Mouse (Mus musculus) heart, postnatal 4 days (tissue): ENCODE data around the gene Olfr194. TPM values are rescaled to one million over a fixed set of nuclear protein-coding genes. Genes with fewer than 3 reads are reported as not detected.
"Not testable (repeated sequence)": the region's sequence is repeated elsewhere in the genome, so short reads cannot be mapped to it uniquely, and the experiment has no call there.

Experiments used
- DNase-seq: peaks from one replicate; pipeline ENCODE4 v3.0.0; 2021
- total RNA-seq, 2 experiments: library from RNA; stranded (reverse); gene quantifications; 2 replicates each; pipeline ENCODE4 v1.2.3; 2021

The Olfr194 gene
- not detected for total RNA-seq

- no peak for DNase-seq
These were observed at the start of gene Olfr194 for GRCm38 (mm10) chr16:59120969-59121368. Gene Olfr194 (minus strand): TSS chr16:59121069.

DNA sequence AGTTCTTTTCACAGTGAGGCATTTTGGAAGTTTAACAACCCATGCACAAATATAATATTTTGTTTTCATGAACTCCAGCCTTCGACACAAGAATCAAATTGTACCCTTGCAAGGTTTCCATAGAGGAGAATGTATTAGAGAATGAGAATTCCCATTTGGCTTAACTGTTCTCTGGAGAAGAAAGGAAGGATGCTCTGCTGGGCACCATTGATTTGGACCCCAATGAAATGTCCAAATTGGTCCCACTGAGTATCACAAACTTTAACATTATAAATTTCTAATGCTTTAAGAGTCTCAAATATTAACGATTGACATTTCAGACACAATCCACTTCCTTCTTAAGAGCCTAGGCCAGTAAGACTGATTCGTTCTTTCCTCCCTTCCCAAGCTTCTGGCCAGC lies 49.5 kb upstream of the Olfr194 start, which contains the start of gene Olfr196:
Olfr196 (minus strand) TSS at position 101 of the 400 bp plus-strand sequence.
- no peak for DNase-seq

GRCm38 (mm10) chr16:59151996-59152395 lies 31.1 kb upstream of the Olfr194 start:
- no peak for DNase-seq

- no peak for DNase-seq
These were observed 25.9 kb upstream of the Olfr194 start, which contains the start of gene Olfr195 for GRCm38 (mm10) chr16:59146746-59147145. Gene Olfr195 (plus strand): TSS chr16:59147046.

DNA sequence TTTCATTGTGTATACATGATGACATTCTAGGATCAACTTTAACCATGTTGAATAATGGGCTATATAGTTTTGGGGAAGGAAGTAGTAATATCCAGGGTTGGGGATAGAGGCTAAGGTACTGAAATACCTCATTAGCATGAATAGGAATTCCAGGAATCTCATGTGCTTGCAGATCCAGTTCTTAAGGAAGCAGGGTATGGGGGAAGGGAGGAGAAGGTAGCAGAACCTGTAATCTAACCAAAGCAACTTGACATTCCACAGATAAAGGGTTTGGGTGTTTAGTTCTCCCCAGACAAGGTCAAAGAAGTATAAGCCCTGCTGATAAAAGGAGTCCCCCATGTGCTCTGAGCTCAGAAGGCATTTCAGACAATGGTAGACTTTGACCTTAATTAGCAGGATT lies 20.2 kb upstream of the Olfr194 start:
- no peak for DNase-seq

- DNase-seq, result no peak
These were observed 9.9 kb upstream of the Olfr194 start for GRCm38 (mm10) chr16:59130740-59131139.

DNA sequence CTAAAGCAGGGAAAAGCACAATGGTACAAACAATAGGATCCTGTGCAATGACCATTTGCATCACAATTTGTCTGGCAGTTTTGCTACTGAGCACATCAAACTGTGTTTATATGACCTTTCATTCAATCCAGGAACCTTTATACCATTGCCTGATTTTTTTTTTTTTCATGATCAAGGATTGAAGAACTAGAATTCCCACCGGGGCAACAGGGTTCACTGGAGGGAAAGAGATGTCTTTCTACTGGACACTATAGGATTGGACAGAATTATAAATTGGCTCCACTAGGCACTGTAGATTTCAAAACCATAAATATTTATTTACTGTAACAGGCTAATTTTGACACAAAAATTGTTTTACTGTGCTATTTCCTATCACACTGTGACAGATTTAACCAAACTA lies 9.1 kb downstream of the Olfr194 start, which contains the start of gene Olfr193:
Olfr193 (minus strand) TSS at position 101 of the 400 bp plus-strand sequence.
- DNase-seq, result no peak

GRCm38 (mm10) chr16:59108522-59108921 lies 12.3 kb downstream of the Olfr194 start:
- not testable (repeated sequence) for DNase-seq

- DNase-seq, result no peak
These were observed 15.6 kb downstream of the Olfr194 start for GRCm38 (mm10) chr16:59105312-59105711.

DNA sequence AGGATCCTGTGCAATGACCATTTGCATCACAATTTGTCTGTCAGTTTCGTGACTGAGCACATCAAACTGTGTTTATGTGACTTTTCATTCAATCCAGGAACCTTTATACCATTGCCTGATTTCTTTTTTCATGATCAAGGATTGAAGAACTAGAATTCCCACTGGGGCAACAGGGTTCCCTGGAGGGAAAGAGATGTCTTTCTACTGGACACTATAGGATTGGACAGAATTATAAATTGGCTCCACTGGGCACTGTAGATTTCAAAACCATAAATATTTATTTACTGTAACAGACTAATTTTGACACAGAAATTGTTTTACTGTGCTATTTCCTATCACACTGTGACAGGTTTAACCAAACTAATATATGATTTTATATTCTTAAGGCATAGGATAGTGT lies 31.1 kb downstream of the Olfr194 start, which contains the start of gene Olfr191:
Olfr191 (minus strand) TSS at position 101 of the 400 bp plus-strand sequence.
- not testable (repeated sequence) for DNase-seq

GRCm38 (mm10) chr16:59081113-59081512 lies 39.8 kb downstream of the Olfr194 start:
- DNase-seq, result not testable (repeated sequence)

DNA sequence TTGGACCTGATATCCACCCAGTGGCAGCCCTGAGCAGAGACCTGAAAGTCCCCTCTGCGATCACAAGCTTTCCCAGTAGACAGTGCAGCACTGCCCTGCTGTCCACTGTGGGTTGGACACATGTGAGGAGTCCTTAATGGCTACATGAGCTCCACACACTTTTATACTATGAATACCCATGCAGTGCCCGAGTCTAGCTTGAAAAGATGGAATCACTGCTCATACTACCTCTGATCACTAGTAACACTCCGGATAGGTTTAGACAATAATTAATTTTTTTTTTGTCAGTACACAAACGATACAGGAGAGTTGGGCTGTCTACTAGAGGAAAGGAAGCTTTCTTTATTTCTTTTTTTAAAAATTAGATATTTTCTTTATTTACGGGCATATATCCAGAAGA lies 43.0 kb downstream of the Olfr194 start, which contains the start of gene Olfr190:
Olfr190 (minus strand) TSS at position 101 of the 400 bp plus-strand sequence.
- DNase-seq, result no peak

- DNase-seq, result no peak
These were observed 47.3 kb downstream of the Olfr194 start for GRCm38 (mm10) chr16:59073520-59073919.

DNA sequence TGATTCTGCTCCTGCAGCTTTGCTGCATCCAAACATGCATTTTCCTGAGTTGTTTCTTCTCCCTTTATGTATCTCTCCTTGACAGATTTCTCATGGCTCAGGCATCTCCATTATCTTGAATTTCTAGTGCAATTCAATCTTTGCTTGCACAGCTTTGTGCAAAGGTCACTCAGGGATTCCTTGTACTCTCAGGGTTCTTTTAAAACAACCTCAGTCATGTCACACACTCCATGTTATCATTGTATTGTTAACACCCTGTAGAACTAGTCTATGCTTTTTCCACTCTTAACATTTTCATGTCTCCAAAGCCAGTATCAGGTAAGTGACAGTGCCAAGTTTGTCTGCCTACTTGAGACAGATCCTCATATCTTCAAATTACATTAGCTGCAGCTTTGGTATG lies 49.1 kb downstream of the Olfr194 start:
- no peak for DNase-seq

Other genes with a start within 250 kb of the Olfr194 start
- not detected for gene Olfr177, start 246.3 kb downstream of the Olfr194 start, total RNA-seq
- gene Olfr178, start 229.0 kb downstream of the Olfr194 start, total RNA-seq, result not detected
- not detected for gene Olfr181, start 192.3 kb downstream of the Olfr194 start, total RNA-seq
- gene Olfr180, start 191.7 kb downstream of the Olfr194 start, total RNA-seq, result not detected
- gene Olfr183, start 125.7 kb downstream of the Olfr194 start, total RNA-seq, result not detected
- not detected for gene Olfr186, start 90.8 kb downstream of the Olfr194 start, total RNA-seq
- gene Olfr187, start 81.3 kb downstream of the Olfr194 start, total RNA-seq, result not detected
- not detected for gene Olfr190, start 43.1 kb downstream of the Olfr194 start, total RNA-seq
- not detected for gene Olfr191, start 31.2 kb downstream of the Olfr194 start, total RNA-seq
- not detected for gene Olfr193, start 9.2 kb downstream of the Olfr194 start, total RNA-seq
- gene Olfr195, start 26.0 kb upstream of the Olfr194 start, total RNA-seq, result not detected
- not detected for gene Olfr196, start 49.4 kb upstream of the Olfr194 start, total RNA-seq
- not detected for gene Olfr198, start 82.5 kb upstream of the Olfr194 start, total RNA-seq
- not detected for gene Olfr199, start 98.7 kb upstream of the Olfr194 start, total RNA-seq
- gene Olfr201, start 151.6 kb upstream of the Olfr194 start, total RNA-seq, result not detected
- not detected for gene Olfr202, start 165.7 kb upstream of the Olfr194 start, total RNA-seq
- gene Olfr203, start 177.8 kb upstream of the Olfr194 start, total RNA-seq, result not detected
- gene Olfr204, start 197.2 kb upstream of the Olfr194 start, total RNA-seq, result not detected
- gene Olfr205, start 210.1 kb upstream of the Olfr194 start, total RNA-seq, result not detected
- gene Olfr206, start 228.2 kb upstream of the Olfr194 start, total RNA-seq, result not detected
- gene Olfr209, start 242.9 kb upstream of the Olfr194 start, total RNA-seq, result not detected